Mouse (Mus musculus) MEL (cell line): ENCODE results near the gene Senp3. TPM values are rescaled to one million over a fixed set of nuclear protein-coding genes. Genes with fewer than 3 reads are reported as not detected.

ENCODE experiments used
- DNase-seq: peaks from one replicate; pipeline ENCODE4 v3.0.0; 2011; ENCODE audit warnings: low read depth, low spot score
- H3K27ac ChIP-seq: 2 replicates; pipeline ENCODE4 v1.5.1; 2012; ENCODE audit warnings: low read depth, mild to moderate bottlenecking, control low read depth, low read length, moderate library complexity; ENCODE audit not compliant: control insufficient read depth
- H3K27me3 ChIP-seq, 2 experiments: fragments of 150-350 bp in 1 of 2; sonication (generic) in 1 of 2; 2 replicates each; pipeline ENCODE4 v1.6.1; 2012; ENCODE audit warnings: low read length in 2 of 2, mild to moderate bottlenecking in 2 of 2, improper control_type of control experiment in 1 of 2, moderate library complexity in 1 of 2; ENCODE audit not compliant: insufficient read depth in 2 of 2, control insufficient read depth in 1 of 2
- H3K36me3 ChIP-seq, 2 experiments: 2 replicates each; pipeline ENCODE4 v1.6.1; 2012 to 2014; ENCODE audit warnings: low read length in 2 of 2, improper control_type of control experiment in 1 of 2, inconsistent platforms in 1 of 2, mild to moderate bottlenecking in 1 of 2; ENCODE audit not compliant: insufficient read depth in 2 of 2, control insufficient read depth in 1 of 2
- H3K4me1 ChIP-seq, 2 experiments: fragments of 150-350 bp in 1 of 2; sonication (generic) in 1 of 2; 2 replicates each; pipeline ENCODE4 v1.6.1; 2012; ENCODE audit warnings: low read length in 2 of 2, improper control_type of control experiment in 1 of 2, mild to moderate bottlenecking in 1 of 2; ENCODE audit not compliant: insufficient read depth in 2 of 2, control insufficient read depth in 1 of 2
- H3K4me3 ChIP-seq, 2 experiments: fragments of 150-350 bp in 1 of 2; sonication (generic) in 1 of 2; 2 replicates each; pipeline ENCODE4 v1.5.1; 2012; ENCODE audit warnings: low read depth in 2 of 2, low read length in 2 of 2, mild to moderate bottlenecking in 2 of 2, moderate library complexity in 2 of 2, control low read depth in 1 of 2, improper control_type of control experiment in 1 of 2; ENCODE audit not compliant: control insufficient read depth in 1 of 2, insufficient read depth in 1 of 2
- H3K79me2 ChIP-seq: 2 replicates; pipeline ENCODE4 v1.6.1; 2012; ENCODE audit warnings: mild to moderate bottlenecking, low read length, moderate library complexity; ENCODE audit not compliant: control insufficient read depth, poor library complexity, insufficient read depth
- H3K9ac ChIP-seq: 2 replicates; pipeline ENCODE4 v1.6.1; 2012; ENCODE audit warnings: low read depth, mild to moderate bottlenecking, control low read depth, low read length, moderate library complexity; ENCODE audit not compliant: control insufficient read depth, poor library complexity, severe bottlenecking
- H3K9me3 ChIP-seq: fragments of 150-350 bp; sonication (generic); replicated peaks from 2 replicates; pipeline ENCODE4 v1.6.1; 2012; ENCODE audit warnings: mild to moderate bottlenecking, low read length, improper control_type of control experiment, moderate library complexity; ENCODE audit not compliant: insufficient read depth
- BHLHE40 ChIP-seq: IDR thresholded peaks from 2 replicates; pipeline ENCODE4 v1.6.1; 2012; ENCODE audit warnings: low read depth, mild to moderate bottlenecking, inconsistent platforms, low read length, improper control_type of control experiment, borderline replicate concordance
- CHD2 ChIP-seq: IDR thresholded peaks from 2 replicates; pipeline ENCODE4 v1.6.1; 2011; ENCODE audit warnings: low read length, improper control_type of control experiment
- CTCF ChIP-seq, 3 experiments: IDR thresholded peaks in 2 of 3; conservative IDR thresholded peaks in 1 of 3; 2 replicates each; pipeline ENCODE4 v1.5.1; 2011 to 2012; ENCODE audit warnings: low read length in 3 of 3, low read depth in 2 of 3, mild to moderate bottlenecking in 2 of 3, improper control_type of control experiment in 1 of 3, inconsistent platforms in 1 of 3, mixed read lengths in 1 of 3, moderate library complexity in 1 of 3; ENCODE audit not compliant: control insufficient read depth in 1 of 3, insufficient read depth in 1 of 3, poor library complexity in 1 of 3, severe bottlenecking in 1 of 3
- E2F4 ChIP-seq: IDR thresholded peaks from 2 replicates; pipeline ENCODE4 v1.6.1; 2011; ENCODE audit warnings: low read depth, low read length, improper control_type of control experiment, borderline replicate concordance
- ETS1 ChIP-seq: IDR thresholded peaks from 2 replicates; pipeline ENCODE4 v1.6.1; 2012; ENCODE audit warnings: low read depth, mild to moderate bottlenecking, inconsistent platforms, low read length, improper control_type of control experiment, moderate library complexity
- GABPA ChIP-seq: IDR thresholded peaks from 2 replicates; pipeline ENCODE4 v1.6.1; 2012; ENCODE audit warnings: low read depth, mild to moderate bottlenecking, inconsistent platforms, low read length, improper control_type of control experiment, moderate library complexity
- GATA1 ChIP-seq: IDR thresholded peaks from 2 replicates; pipeline ENCODE4 v1.6.1; 2011; ENCODE audit warnings: low read depth, low read length, improper control_type of control experiment
- HCFC1 ChIP-seq: IDR thresholded peaks from 2 replicates; pipeline ENCODE4 v1.6.1; 2012; ENCODE audit warnings: low read depth, mild to moderate bottlenecking, inconsistent platforms, low read length, improper control_type of control experiment, moderate library complexity
- JUND ChIP-seq: IDR thresholded peaks from 2 replicates; pipeline ENCODE4 v1.6.1; 2011; ENCODE audit warnings: low read depth, mild to moderate bottlenecking, improper control_type of control experiment, low read length
- MAFK ChIP-seq: IDR thresholded peaks from 2 replicates; pipeline ENCODE4 v1.6.1; 2011; ENCODE audit warnings: low read depth, mild to moderate bottlenecking, low read length, improper control_type of control experiment, borderline replicate concordance
- MAX ChIP-seq: IDR thresholded peaks from 2 replicates; pipeline ENCODE4 v1.6.1; 2011; ENCODE audit warnings: low read length, improper control_type of control experiment
- MAZ ChIP-seq: IDR thresholded peaks from 2 replicates; pipeline ENCODE4 v1.6.1; 2012; ENCODE audit warnings: low read depth, mild to moderate bottlenecking, inconsistent platforms, low read length, improper control_type of control experiment
- MXI1 ChIP-seq: IDR thresholded peaks from 2 replicates; pipeline ENCODE4 v1.6.1; 2011; ENCODE audit warnings: mild to moderate bottlenecking, low read depth, low read length, improper control_type of control experiment
- NELFE ChIP-seq: IDR thresholded peaks from 2 replicates; pipeline ENCODE4 v1.6.1; 2011; ENCODE audit warnings: low read depth, low read length, improper control_type of control experiment
- NRF1 ChIP-seq: IDR thresholded peaks from 2 replicates; pipeline ENCODE4 v1.6.1; 2014; ENCODE audit warnings: low read depth, mild to moderate bottlenecking, inconsistent platforms, low read length, improper control_type of control experiment, moderate library complexity; ENCODE audit not compliant: poor library complexity, insufficient read depth, severe bottlenecking
- POLR2AphosphoS5 ChIP-seq: IDR thresholded peaks from 2 replicates; pipeline ENCODE4 v1.6.1; 2012; ENCODE audit warnings: low read depth, borderline replicate concordance, mild to moderate bottlenecking, inconsistent platforms, low read length, moderate library complexity, mixed read lengths
- RAD21 ChIP-seq: IDR thresholded peaks from 2 replicates; pipeline ENCODE4 v1.6.1; 2011; ENCODE audit warnings: mild to moderate bottlenecking, low read depth, low read length, improper control_type of control experiment
- RCOR1 ChIP-seq: IDR thresholded peaks from 2 replicates; pipeline ENCODE4 v1.6.1; 2012; ENCODE audit warnings: low read depth, mild to moderate bottlenecking, inconsistent platforms, low read length, improper control_type of control experiment
- SIN3A ChIP-seq: IDR thresholded peaks from 2 replicates; pipeline ENCODE4 v1.6.1; 2012; ENCODE audit warnings: low read length, improper control_type of control experiment, inconsistent platforms
- SMC3 ChIP-seq: IDR thresholded peaks from 2 replicates; pipeline ENCODE4 v1.6.1; 2011; ENCODE audit warnings: low read depth, low read length, improper control_type of control experiment
- UBTF ChIP-seq: IDR thresholded peaks from 2 replicates; pipeline ENCODE4 v1.6.1; 2012; ENCODE audit warnings: low read depth, mild to moderate bottlenecking, inconsistent platforms, low read length, improper control_type of control experiment, moderate library complexity, borderline replicate concordance; ENCODE audit not compliant: insufficient read depth
- USF1 ChIP-seq: IDR thresholded peaks from 2 replicates; pipeline ENCODE4 v1.6.1; 2014; ENCODE audit warnings: low read depth, mild to moderate bottlenecking, inconsistent platforms, low read length, improper control_type of control experiment, moderate library complexity
- USF2 ChIP-seq, 2 experiments: IDR thresholded peaks; 2 replicates each; pipeline ENCODE4 v1.6.1; 2011 to 2012; ENCODE audit warnings: improper control_type of control experiment in 2 of 2, low read length in 2 of 2, borderline replicate concordance in 1 of 2, inconsistent platforms in 1 of 2, low read depth in 1 of 2, mild to moderate bottlenecking in 1 of 2; ENCODE audit not compliant: insufficient read depth in 1 of 2
- ZC3H11A ChIP-seq: IDR thresholded peaks from 2 replicates; pipeline ENCODE4 v1.6.1; 2012; ENCODE audit warnings: low read depth, mild to moderate bottlenecking, inconsistent platforms, low read length, improper control_type of control experiment
- ZKSCAN1 ChIP-seq: IDR thresholded peaks from 2 replicates; pipeline ENCODE4 v1.6.1; 2012; ENCODE audit warnings: low read depth, mild to moderate bottlenecking, inconsistent platforms, low read length, improper control_type of control experiment, moderate library complexity
- polyA plus RNA-seq, 2 experiments: library from polyadenylated mRNA; stranded (reverse) in 1 of 2; unstranded in 1 of 2; fragments of >175 nt in 1 of 2; fragments of >200 nt in 1 of 2; gene quantifications; 2 replicates each; pipeline versions ENCODE4 v1.2.1 to v1.2.4; 2012; ENCODE audit warnings: low replicate concordance in 2 of 2, low read depth in 1 of 2; ENCODE audit not compliant: insufficient read length in 2 of 2, insufficient read depth in 1 of 2, missing spikeins in 1 of 2
- total RNA-seq: library from RNA; depleted of rRNA; stranded (reverse); fragments of 300-350 nt; gene quantifications from 2 replicates; pipeline ENCODE4 v1.2.3, GENCODE M21; 2012

Senp3 gene
- total and polyA plus RNA-seq, 3 experiments, result 147 to 890 (median 171) TPM

DNA sequence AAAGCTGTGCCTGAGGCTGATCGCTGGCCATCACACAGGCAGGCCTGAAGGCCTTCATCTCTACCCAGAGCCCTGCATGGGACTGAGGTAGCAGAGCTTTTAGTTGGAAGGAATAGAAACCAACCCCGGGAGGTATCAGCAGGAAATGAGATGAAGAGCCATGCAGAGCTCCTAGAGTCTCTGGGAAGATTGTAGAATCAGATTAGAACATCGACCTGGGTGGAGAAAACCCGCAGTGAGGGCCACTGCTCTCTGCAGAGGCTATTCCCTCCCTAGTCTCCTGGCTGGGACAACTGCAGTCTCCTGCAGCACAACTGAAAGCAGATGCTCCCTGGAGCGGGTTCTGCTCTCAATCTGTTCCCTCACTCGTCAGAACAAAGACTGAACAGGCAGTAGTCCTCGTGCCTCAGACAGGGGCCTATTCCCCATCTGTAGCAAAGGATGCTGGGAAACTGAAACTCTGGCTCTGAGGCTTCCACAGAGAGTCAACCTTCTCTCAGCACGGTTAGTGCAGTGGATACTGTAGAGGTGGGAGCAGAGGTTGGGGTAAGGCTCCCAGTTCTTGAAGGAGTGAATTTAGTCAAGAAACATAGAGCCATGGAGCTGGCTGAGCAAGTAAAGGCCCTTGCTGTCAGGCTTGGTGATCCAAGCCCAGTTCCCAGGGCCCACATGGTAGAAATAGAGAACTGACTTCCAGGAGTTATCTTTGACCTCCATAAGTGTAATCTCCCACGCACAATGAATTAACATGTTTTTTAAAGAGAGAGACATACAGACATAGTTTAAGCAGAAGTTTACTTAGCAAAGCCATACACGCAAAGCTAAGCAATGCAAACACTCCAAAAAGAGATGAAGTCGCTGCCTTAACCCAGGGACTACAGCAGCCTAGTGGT, 27.9 kb upstream of the Senp3 start:
- Histone ChIP-seq H3K27me3 (peaks cover 0 to 2% of the 10 kb centered on the region in 2 experiments; a peak in 1 of 4 replicates), H3K36me3 (no peaks in the 10 kb centered on the region), H3K79me2 (no peaks in the 10 kb centered on the region), H3K4me3 (no peak overlapping the region), H3K4me1 (no peaks in the 10 kb centered on the region), H3K27ac (no peak overlapping the region), H3K9me3 (no peaks in the 10 kb centered on the region), H3K9ac (no peak overlapping the region)
- TF ChIP-seq NELFE (no peak), MAZ (no peak), MAX (no peak), CTCF (IDR thresholded peaks at IDR 0.05 in 2 of 3, conservative IDR thresholded peaks at IDR 0.05 in 1 of 3; ENCODE audit: control insufficient read depth in 1 of 3, insufficient read depth in 1 of 3, low read depth in 2 of 3, low read length in 3 of 3, poor library complexity in 1 of 3, severe bottlenecking in 1 of 3) (no peak), UBTF (no peak), SIN3A (no peak), USF2 (IDR thresholded peaks at IDR 0.05; ENCODE audit: borderline replicate concordance in 1 of 2, insufficient read depth in 1 of 2, low read depth in 1 of 2, low read length in 2 of 2) (no peak), MAFK (no peak), RCOR1 (no peak), CHD2 (no peak), ZC3H11A (no peak), JUND (no peak)
- DNase-seq, result no peak

DNA sequence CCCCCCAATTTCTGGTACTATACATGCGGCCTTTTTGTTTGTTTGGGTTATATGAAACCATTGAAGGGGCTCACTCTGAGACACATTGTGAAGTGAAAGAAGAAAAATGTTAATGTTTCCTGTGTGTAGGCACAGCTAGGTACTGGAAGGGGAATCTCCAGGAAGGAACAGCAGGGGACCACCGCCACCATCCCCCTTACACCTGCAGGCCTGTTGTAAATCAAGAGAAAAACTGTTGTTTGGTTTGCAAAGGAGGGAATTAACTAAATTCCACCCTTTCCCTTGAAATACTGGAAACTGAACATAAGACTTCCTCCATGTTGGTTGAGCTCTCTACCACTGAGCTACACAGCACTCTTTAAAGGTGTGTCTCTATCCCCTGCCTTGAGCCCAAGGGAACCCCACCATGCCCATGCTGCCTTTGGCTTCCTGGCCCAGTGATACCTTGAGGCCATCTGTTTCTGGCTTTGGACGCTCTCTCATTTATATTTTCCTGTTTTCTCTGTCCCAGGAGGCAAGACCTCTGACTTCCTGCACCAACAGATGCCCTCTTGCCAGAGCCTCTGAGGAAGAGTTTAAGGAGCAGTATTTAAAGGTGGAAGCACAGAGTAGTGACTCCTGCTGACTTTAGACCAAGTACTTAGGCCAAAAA, 26.9 kb upstream of the Senp3 start:
- Histone ChIP-seq H3K9ac (no peak overlapping the region), H3K27ac (no peak overlapping the region), H3K79me2 (no peaks in the 10 kb centered on the region), H3K9me3 (no peaks in the 10 kb centered on the region), H3K4me1 (no peaks in the 10 kb centered on the region), H3K36me3 (no peaks in the 10 kb centered on the region), H3K27me3 (peaks cover 0 to 2% of the 10 kb centered on the region in 2 experiments; a peak in 1 of 4 replicates), H3K4me3 (no peak overlapping the region)
- TF ChIP-seq NRF1, result no peak
- TF ChIP-seq POLR2AphosphoS5, result no peak
- no peak for TF ChIP-seq GATA1
- TF ChIP-seq HCFC1, result no peak
- TF ChIP-seq MAZ, result no peak
- TF ChIP-seq CTCF (IDR thresholded peaks at IDR 0.05 in 2 of 3, conservative IDR thresholded peaks at IDR 0.05 in 1 of 3; ENCODE audit: control insufficient read depth in 1 of 3, insufficient read depth in 1 of 3, low read depth in 2 of 3, low read length in 3 of 3, poor library complexity in 1 of 3, severe bottlenecking in 1 of 3), result no peak
- no peak for TF ChIP-seq MAX
- TF ChIP-seq BHLHE40, result no peak
- no peak for TF ChIP-seq USF1
- TF ChIP-seq RAD21, result no peak
- no peak for TF ChIP-seq SMC3
- TF ChIP-seq JUND, result no peak
- TF ChIP-seq CHD2, result no peak
- no peak for TF ChIP-seq GABPA
- no peak for TF ChIP-seq ETS1
- no peak for TF ChIP-seq ZKSCAN1
- no peak for TF ChIP-seq MXI1
- no peak for TF ChIP-seq E2F4
- no peak for DNase-seq
